Mouse (Mus musculus): ENCODE data around the gene Eif3d.
A peak's percentile ranks its signal among the peaks of the same experiment; 100 is the strongest.

Eif3d gene

DNA sequence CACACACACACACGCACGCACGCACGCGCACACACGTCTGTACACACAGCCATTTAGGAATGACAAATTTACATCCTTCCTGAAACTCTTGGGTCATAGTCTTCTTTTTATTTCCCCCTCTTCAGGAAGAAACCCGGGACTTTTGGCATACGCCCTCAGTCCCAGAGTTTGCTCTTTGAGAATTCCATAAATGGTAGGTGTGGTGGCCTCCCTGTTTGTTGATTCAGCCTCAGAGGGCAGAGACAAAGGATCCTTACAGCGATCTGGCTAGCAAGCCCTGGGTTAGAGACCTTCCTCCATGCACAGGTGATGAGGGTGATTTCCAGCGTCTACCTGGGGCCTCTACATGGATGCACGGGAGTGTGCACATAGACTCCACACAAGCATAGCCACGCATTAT is 51.2 kb downstream of the Eif3d start:
- no peak for DNase-seq (ENCODE audit: low read depth, low spot score)

DNA sequence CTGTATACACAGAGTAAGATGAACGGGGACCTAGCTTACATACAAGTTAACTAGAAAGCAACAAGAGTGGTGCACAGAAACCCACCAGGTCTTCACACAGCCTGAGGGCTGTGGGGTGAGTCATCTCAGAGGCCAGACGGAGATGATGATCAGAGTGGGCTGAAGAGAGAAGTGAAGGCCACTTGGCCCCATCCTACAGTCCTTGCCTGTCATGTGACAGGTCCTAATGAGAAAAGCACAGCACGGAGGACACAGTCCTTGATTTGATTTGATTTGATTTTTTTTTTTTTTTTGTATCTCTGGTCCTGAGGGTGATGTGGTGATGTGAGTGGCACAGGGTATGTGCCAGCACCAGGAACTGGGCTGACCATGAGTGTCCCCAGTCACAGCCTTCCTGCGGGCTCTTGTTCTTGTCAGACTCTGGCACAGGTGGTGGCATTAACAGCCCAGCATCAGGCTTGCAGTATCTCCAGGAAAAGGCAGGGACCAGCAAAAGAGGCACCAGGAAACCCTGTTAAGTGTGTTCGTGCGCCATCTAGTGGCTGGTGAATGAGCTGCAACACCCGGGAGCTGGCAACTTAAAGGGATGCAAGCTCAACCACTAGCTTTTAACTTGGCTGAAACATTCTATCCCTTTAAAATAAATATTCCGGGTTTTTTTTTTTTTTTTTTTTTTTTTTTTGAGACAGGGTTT is 53.6 kb downstream of the Eif3d start:
- DNase-seq (ENCODE audit: low read depth, low spot score) = peak; percentile 64

DNA sequence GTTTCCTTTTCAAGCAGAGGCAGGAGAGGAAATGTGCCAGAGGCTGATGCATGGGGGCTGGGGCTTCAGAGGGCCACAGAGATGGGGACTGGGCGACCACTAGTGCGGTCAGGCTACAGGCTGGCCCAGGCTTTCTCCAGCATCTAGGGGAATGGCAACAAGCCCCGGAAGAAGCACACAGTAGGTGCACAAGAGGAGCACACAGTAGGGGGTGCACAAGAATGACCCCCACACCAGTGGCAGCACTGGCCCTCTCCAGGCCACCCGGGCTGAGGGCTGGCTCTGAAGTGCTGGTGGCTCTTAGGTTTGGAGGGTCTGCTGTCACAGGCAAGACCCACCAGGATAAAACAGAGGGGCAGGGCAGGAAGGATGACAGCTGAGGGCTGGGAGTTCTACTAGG is 55.3 kb downstream of the Eif3d start:
- DNase-seq (ENCODE audit: low read depth, low spot score) = no peak

DNA sequence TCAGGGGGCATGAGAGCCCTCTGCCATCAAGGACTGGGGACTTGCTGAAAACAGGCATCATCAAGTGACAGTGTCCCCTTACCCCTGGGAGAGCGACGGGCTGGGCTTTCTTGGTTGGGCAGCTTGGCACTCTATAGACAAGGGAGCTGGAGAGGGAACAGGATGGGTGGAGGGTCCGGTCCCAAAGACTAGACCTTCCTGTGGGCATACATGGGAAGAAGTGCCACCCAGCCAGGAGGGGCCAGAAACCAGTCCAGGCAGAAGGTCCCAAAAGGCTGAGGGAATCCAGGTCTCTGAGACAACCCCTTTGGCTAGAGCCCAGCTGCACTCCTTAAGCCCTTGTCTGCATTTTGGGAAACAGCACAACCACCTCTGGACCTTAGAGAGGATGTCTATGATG is 56.1 kb downstream of the Eif3d start:
- DNase-seq (ENCODE audit: low read depth, low spot score) = no peak

DNA sequence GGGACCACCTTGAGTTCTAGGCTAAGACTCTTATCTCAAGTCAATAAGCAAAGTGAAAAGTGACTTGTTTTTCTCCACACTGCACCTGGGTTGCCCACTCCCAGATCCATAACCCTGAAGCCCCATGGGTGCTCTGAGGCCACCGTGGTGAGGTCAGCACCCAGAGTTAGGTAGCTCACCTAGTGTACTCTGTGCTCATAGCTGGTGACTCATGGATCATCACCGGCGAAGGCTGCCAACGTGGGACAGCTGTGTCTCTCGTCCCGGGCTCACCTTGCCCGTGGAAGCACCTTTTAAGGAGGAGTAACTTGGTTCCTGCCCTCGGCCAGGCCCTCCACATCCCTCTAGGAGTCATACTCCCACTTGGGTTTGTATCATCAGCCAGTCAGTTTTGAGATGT is 57.6 kb downstream of the Eif3d start:
- no peak for DNase-seq (ENCODE audit: low read depth, low spot score)

DNA sequence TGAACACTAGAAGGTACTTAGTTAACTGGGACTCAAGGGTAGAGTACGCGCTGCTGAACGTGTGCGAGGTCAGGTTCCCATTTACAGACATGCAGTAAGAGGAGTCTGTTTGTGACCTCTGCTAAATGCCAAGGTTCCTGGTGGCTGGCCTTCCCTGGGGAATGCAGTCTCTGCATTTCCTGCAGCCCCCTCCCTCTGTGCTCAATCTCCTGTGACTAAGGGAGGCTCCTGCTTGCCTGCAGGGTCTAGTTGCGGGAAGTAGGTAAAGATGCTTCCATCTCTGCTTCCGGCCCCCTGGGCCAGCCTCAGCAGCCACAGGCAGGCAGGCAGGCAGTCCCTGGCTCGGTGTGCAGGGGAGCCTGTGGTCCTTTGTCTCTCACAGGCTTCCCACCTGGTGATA is 58.0 kb downstream of the Eif3d start:
- DNase-seq (ENCODE audit: low read depth, low spot score) = no peak

DNA sequence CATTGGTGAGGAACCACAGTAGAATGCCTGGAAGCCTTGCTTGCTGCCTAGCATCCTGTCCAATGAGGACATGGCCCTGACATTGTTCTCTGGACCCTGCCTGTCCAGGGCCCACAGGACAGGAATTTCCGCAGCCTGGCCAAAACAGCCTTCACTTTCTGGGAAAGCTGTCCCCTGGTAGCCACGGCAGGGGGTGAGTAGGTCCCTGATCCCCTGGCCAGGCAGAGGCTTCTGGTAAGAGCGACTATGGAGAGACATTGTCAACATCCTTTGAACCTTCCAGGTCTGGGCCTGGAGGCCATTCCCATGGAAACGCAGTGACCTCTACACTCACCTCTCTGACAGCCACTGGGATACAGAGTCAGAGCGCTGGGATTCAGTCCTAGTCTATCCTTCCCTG is 58.6 kb downstream of the Eif3d start:
- no peak for DNase-seq (ENCODE audit: low read depth, low spot score)

DNA sequence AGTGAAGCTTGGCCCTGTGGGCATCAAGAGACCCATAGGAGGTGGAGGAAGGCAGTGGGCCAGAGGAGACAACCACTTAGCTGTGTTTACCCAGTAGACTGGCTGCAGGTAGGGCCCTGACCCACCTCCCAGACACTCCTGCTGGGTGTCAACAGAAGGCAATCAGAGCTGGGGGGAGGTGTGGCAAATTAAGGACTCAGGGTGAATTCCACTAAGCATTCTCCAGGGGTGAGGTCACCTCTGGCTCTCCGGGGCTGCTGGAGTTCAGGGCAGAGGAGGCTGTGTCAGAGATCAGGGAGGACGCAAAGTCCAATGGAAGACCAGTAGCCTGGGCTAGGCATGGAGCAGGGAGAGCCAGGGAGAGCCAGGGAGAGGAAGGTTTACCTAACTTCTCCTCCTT is 59.5 kb downstream of the Eif3d start:
- DNase-seq (ENCODE audit: low read depth, low spot score) = no peak

All from c-Kit-negative CD71-positive TER-119-positive erythroid progenitor cells, embryonic 14.5 days (primary cell).